Mouse (Mus musculus) small intestine, adult 2 months (tissue): ENCODE results near the gene Gm20388. TPM values are rescaled to one million over a fixed set of nuclear protein-coding genes. Genes with fewer than 3 reads are reported as not detected.
A peak's percentile ranks its signal among the peaks of the same experiment; 100 is the strongest.
"Not testable (repeated sequence)": the region's sequence is repeated elsewhere in the genome, so short reads cannot be mapped to it uniquely, and the experiment has no call there.

Experiments used
- H3K27ac ChIP-seq: fragments of 200-500 bp; 2 replicates; pipeline ENCODE4 v1.5.1; 2012; ENCODE audit warnings: low read depth, low read length, control low read depth, inconsistent platforms; ENCODE audit not compliant: insufficient read depth
- H3K27me3 ChIP-seq: fragments of 200-500 bp; 2 replicates; pipeline ENCODE4 v1.6.1; 2012; ENCODE audit warnings: mild to moderate bottlenecking, moderate library complexity, low read length, inconsistent platforms; ENCODE audit not compliant: control insufficient read depth, insufficient read depth
- H3K36me3 ChIP-seq: fragments of 200-500 bp; 2 replicates; pipeline ENCODE4 v1.6.1; 2012; ENCODE audit warnings: mild to moderate bottlenecking, low read length, control low read depth, inconsistent platforms; ENCODE audit not compliant: control insufficient read depth, insufficient read depth
- H3K4me1 ChIP-seq: fragments of 200-500 bp; 2 replicates; pipeline ENCODE4 v1.6.1; 2012; ENCODE audit warnings: low read length, inconsistent platforms, mixed read lengths; ENCODE audit not compliant: control insufficient read depth, insufficient read depth, insufficient read length
- H3K4me3 ChIP-seq: fragments of 200-500 bp; 2 replicates; pipeline ENCODE4 v1.5.1; 2012; ENCODE audit warnings: low read depth, mild to moderate bottlenecking, control low read depth, inconsistent platforms, low read length, moderate library complexity
- CTCF ChIP-seq: fragments of 200-500 bp; IDR thresholded peaks from 2 replicates; pipeline ENCODE4 v1.5.1; 2012; ENCODE audit warnings: low read depth, mild to moderate bottlenecking, control low read depth, inconsistent platforms, low read length, moderate library complexity, mixed read lengths; ENCODE audit not compliant: insufficient replicate concordance, insufficient read length; ENCODE audit errors: extremely low read depth
- POLR2A ChIP-seq: fragments of 200-500 bp; IDR thresholded peaks from 2 replicates; pipeline ENCODE4 v1.6.1; 2012; ENCODE audit warnings: low read depth, mild to moderate bottlenecking, control low read depth, inconsistent platforms, low read length, moderate library complexity
- WGBS: fragments of 180-500 bp; shearing (Covaris S2); methylation state at CpG from one replicate; pipeline ENCODE4 v1.1.7; 2018; 5-methylcytosine and 5-hydroxymethylcytosine counted together
- polyA plus RNA-seq: library from polyadenylated mRNA; depleted of rRNA; stranded (reverse); fragments of >200 nt; gene quantifications from 2 replicates; pipeline ENCODE4 v1.2.3, GENCODE M21; 2012

The Gm20388 gene
- polyA plus RNA-seq, 1 experiment: 37.3 TPM

DNA sequence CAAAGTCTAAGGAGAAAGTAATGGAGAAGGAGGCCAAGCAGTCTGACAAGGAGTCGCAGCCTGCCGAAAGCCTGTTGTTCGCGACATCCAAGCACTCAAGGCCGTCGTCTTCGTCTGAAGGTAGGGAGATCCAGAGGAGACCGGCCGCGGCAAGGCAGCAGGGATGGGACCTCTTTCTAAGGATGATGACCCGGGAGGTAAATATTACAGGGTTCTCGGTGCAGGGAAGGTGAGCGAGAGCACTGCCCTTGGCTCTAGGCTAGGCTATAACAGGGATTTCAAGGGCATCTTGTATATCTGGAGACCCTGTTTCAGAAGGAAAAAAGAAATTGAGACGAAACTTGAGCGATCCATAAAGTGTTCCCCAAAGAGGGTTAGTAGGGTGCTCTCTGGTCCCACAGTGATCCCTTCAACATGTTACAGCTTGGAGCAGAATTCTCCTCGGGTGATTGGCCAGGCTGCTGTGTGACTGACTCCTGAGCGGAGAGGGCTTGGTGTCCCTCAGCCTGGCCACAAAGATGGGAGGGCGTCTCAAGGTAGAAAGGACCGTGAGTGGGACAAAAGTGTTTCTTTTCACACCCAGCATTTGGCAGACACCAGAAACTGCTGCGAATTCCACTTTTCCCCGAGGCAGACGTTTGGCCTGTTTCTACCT lies 3302.6 kb downstream of the Gm20388 start:
- no peak overlapping the region for H3K27ac ChIP-seq
- TF ChIP-seq POLR2A: no peak
- no peak for TF ChIP-seq CTCF
- H3K27me3 ChIP-seq: no peaks in the 10 kb centered on the region
- H3K4me3 ChIP-seq: peak overlapping the region; percentile 71
- H3K4me1 ChIP-seq: peaks cover 4% of the 10 kb centered on the region
- H3K36me3 ChIP-seq: peaks cover 17% of the 10 kb centered on the region
- WGBS: 22% methylated on average over 22 of the region's 22 CpGs

GRCm38 (mm10) chr8:123215430-123215829 lies 3304.8 kb downstream of the Gm20388 start:
- Histone ChIP-seq H3K4me1 (peaks cover 4% of the 10 kb centered on the region), H3K36me3 (no peaks in the 10 kb centered on the region), H3K4me3 (no peak overlapping the region), H3K27ac (no peak overlapping the region), H3K27me3 (no peaks in the 10 kb centered on the region)
- WGBS: 64% methylated on average over 3 of the region's 3 CpGs
- no peak for TF ChIP-seq CTCF
- TF ChIP-seq POLR2A: no peak

- H3K4me3 ChIP-seq: no peak overlapping the region
- no peak overlapping the region for H3K27ac ChIP-seq
- no peaks in the 10 kb centered on the region for H3K27me3 ChIP-seq
- TF ChIP-seq CTCF (no peak), POLR2A (no peak)
- H3K4me1 ChIP-seq: 0 out of 2 replicates have a peak, but pooled peaks cover 2% of the 10 kb centered on the region
- WGBS: 42% methylated on average over 1 of the region's 1 CpGs
- no peaks in the 10 kb centered on the region for H3K36me3 ChIP-seq
Observed at GRCm38 (mm10) chr8:123220917-123221316, 3310.3 kb downstream of the Gm20388 start.

DNA sequence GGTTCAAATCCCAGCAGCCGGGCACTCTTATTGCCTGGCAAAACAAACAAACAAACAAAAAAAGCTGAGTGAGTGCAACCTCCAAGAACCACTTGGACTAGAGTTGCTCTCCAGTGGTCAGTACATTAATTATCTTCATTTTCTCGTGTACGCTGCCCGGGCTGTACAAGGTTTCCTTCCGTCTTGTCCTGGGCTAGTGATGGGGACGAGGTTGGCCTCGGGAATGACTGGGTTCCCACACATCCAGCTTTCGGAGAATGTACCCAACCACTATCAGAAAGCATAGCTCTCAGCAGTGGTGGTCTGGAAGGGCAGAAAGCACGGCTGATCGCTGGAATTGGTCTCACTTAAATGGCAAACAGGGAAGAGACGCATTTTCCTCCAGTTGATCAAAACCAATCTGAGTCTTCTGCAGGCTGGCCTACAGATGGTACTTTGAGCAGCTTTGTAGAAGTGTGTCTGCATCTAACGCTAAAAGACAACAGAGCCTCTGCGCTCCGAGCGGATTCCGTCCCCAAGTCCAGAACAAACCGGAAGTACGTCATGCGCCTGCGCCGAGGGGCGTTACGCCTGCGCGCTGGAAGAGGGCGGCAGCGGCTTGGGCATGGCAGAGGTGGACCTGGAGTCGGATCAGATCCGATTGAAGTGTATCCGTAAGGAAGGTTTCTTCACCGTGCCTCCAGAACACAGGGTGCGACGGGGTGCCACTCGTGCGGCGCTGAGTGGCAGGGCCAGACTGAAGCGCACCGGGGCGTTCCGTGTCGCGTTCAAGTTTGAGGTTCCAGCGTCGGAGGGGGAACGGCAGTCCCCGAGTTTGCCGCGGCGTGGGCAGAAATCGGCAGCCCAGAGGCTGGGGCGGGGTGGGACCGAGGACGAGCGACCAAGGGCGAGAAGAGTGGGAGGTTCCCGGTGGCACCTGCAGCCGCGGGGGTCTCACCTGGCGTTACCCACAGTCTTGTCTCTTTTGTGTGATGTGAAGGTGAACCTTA lies 3313.9 kb downstream of the Gm20388 start, which contains the start of gene Cdk10:
TSS of gene Cdk10 (plus strand) at position 565 of the 989 bp plus-strand sequence.
- Histone ChIP-seq H3K27ac (peak within 1 kb of the TSS; percentile 76), H3K36me3 (no peaks in the 10 kb centered on the region), H3K27me3 (no peaks in the 10 kb centered on the region), H3K4me1 (0 out of 2 replicates have a peak, but pooled peaks cover 2% of the 10 kb centered on the region), H3K4me3 (peak within 1 kb of the TSS; percentile 76)
- 1% methylated on average over 59 of the region's 59 CpGs for WGBS
- TF ChIP-seq CTCF: no peak
- peak; percentile 88 for TF ChIP-seq POLR2A

- 97% methylated on average over 1 of the region's 1 CpGs for WGBS
- Histone ChIP-seq H3K27me3 (no peaks in the 10 kb centered on the region), H3K27ac (no peak overlapping the region), H3K4me3 (no peak overlapping the region), H3K36me3 (no peaks in the 10 kb centered on the region), H3K4me1 (0 out of 2 replicates have a peak, but pooled peaks cover 2% of the 10 kb centered on the region)
- TF ChIP-seq POLR2A: no peak
- no peak for TF ChIP-seq CTCF
Observed at GRCm38 (mm10) chr8:123228416-123228815, 3317.8 kb downstream of the Gm20388 start.

DNA sequence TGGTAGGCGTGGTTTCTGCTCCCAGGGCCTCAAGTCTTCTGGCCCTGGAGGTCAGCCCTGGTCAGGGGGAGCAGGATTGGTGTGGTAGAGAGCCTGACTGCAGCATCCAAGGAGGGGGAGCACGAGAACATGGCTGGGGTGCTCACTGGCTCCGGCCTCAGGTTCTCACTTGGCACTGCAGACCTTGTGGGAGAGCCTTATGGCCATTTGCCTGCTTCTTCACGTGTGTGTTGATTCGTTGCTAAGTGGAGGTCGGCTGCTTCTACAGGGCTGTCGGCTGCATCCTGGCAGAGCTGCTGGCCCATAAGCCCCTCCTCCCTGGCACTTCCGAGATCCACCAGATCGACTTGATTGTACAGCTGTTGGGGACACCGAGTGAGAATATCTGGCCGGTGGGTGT lies 3319.7 kb downstream of the Gm20388 start:
- not testable (repeated sequence) for H3K4me3 ChIP-seq, H3K36me3 ChIP-seq, H3K4me1 ChIP-seq, H3K27me3 ChIP-seq, H3K27ac ChIP-seq
- WGBS: 82% methylated on average over 11 of the region's 11 CpGs

DNA sequence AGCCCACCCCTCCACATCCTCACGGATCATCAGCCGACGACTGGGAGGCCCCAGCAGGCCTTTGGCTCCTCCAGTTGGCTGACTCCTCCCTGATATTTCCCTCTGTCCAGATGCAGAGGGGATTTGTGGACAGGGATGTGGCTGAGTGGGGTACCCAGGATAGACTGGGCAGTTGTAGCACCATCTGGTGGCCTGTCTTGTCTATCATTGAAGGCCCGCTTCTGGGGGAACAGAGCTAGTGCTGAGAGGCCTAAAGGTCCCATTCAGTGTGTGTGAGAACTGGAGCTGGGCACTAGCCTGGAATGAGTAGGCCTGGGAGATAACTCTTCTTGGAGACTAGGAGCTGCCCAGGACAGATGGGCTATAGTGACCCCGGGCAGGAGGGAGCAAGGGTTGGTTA lies 3321.1 kb downstream of the Gm20388 start:
- Histone ChIP-seq H3K27ac (no peak overlapping the region), H3K4me3 (no peak overlapping the region), H3K27me3 (no peaks in the 10 kb centered on the region), H3K4me1 (peaks cover 4% of the 10 kb centered on the region), H3K36me3 (no peaks in the 10 kb centered on the region)
- 61% methylated on average over 5 of the region's 5 CpGs for WGBS
- no peak for TF ChIP-seq CTCF
- no peak for TF ChIP-seq POLR2A
